Mouse (Mus musculus): ENCODE measurements around the gene 9430015G10Rik. TPM values are rescaled to one million over a fixed set of nuclear protein-coding genes. Genes with fewer than 3 reads are reported as not detected.
"Not testable (repeated sequence)": the region's sequence is repeated elsewhere in the genome, so short reads cannot be mapped to it uniquely, and the experiment has no call there.

The 9430015G10Rik gene
- total RNA-seq, 2 experiments from 2014 or later: 23.8 to 26.6 TPM

DNA sequence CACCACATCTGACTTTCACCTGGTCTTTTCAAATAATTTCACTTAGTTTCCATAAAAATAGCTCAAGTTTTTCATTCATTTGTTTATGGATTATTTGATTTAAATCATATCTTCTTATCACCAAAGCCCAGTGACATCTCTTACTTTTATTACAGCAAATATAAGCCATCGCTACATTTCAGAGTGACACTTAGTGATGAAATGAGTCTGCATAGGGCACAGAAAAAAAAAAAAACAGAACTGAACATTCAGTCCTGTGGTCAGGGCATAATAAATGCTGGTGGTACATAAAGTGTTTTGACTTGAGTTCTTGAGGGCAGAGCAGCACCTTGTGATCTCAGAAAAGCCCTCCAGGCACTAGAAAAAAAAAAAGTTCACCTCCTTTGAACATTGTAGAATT, 13.6 kb upstream of the 9430015G10Rik start:
- no peak for DNase-seq (ENCODE audit: low spot score in 2 of 2)

DNA sequence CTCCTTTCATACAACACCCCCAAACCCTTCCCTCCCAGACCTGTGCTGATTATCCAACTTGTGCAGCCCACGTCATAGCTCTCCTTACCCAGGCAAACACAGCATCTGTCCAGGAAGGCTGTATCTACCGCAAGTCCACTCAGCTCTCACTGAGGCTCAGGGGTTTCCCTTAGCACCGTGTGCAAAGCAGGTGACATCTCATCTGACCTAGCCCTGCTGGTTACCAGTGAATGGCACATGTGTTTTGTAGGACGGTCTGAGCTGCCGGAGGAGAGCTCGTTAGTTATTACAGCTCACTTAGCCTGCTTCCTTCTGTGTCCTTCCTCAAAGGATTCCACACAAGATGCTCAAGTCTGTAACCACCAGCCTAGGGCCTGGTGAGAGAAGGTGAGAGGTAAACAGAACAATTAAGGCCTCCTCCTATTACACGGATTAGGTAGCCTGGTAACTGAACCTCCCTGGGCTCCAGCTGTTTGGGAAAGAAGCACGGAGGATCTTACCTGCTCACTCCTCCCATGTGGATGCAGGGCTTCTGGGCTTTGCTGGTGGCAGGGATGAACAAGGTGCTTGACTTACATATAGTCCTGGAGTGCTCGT, 11.9 kb upstream of the 9430015G10Rik start:
- DNase-seq (ENCODE audit: low spot score in 2 of 2): no peak

DNA sequence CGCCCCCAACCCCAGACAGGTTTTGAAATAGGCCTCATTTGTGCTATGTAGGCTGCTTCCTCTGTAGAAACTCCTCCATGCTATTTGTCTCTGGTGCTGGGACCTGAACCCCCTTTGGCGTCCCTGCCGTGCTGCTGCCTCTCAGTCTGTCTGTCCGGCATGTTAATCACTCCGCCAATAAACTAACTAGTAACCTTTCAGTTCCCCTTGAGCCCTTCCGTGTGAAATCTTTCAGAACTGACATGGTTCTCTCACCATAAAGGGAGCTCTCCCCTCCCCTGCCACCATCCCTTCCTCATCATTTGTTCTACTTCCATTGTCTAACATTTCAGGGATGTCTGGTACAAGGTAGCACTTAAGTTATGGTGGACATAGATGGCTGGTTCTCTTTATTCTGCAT, 10.4 kb upstream of the 9430015G10Rik start:
- no peak for DNase-seq (ENCODE audit: low spot score in 2 of 2)

DNA sequence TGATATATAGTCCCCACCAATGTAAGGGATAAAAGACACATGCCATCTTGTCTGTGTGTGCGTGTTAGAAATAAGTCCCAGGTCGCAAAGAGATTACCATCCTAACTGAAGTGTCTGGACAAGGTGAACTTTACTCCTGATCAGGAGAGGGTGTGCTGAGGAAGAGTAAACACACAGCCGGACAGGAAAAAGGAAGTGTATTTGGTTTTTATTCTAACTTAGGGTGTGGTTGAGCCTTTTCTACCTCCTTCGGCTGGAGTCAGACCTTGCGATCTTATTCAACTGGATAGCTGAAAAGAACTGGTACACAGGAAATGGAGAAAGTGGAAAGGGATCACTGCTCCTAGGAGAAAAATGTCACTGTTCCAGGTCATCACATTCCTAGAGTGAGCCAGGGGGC, 9.3 kb upstream of the 9430015G10Rik start:
- DNase-seq (ENCODE audit: low spot score in 2 of 2): no peak

DNA sequence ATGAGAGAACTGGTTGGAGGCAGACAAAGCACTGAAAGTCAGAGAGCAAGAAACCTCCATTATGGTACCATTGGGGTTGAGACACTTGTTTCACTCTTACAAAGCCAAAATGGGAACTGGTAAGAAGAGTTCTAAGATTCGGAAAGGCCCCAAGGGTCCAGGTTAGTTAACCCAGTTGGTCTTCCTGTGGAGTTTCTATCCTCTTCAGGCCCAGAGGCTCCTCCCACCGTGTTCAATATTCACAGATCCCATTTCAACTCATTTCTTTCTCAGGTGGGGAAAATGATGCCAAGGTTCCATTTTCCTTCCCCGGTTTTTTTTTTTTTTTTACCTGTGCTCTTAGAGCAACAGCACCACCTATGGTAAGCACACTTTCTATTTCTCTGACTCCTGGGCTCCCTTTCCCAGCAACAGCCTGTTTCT, 8.3 kb upstream of the 9430015G10Rik start:
- DNase-seq (ENCODE audit: low spot score in 2 of 2): no peak

DNA sequence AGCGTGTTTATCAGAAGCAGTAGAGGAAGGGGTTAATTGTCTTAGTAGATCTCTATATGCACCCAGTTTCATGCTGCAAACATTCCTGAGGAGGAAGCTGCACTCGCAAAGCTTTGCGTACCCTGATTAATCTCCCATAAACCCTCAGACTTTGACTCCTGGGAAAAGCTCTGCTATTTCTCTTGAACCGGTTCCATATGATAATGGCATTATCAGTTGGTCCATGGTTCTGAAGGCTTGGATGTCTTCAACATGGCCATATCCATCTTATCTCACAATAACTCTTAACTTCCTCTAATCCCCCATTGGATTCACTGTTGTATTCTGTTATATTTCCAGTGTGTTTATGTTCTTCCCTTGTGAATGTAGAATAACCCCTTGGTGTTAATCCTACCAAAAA, 6.4 kb upstream of the 9430015G10Rik start:
- DNase-seq (ENCODE audit: low spot score in 2 of 2): no peak

DNA sequence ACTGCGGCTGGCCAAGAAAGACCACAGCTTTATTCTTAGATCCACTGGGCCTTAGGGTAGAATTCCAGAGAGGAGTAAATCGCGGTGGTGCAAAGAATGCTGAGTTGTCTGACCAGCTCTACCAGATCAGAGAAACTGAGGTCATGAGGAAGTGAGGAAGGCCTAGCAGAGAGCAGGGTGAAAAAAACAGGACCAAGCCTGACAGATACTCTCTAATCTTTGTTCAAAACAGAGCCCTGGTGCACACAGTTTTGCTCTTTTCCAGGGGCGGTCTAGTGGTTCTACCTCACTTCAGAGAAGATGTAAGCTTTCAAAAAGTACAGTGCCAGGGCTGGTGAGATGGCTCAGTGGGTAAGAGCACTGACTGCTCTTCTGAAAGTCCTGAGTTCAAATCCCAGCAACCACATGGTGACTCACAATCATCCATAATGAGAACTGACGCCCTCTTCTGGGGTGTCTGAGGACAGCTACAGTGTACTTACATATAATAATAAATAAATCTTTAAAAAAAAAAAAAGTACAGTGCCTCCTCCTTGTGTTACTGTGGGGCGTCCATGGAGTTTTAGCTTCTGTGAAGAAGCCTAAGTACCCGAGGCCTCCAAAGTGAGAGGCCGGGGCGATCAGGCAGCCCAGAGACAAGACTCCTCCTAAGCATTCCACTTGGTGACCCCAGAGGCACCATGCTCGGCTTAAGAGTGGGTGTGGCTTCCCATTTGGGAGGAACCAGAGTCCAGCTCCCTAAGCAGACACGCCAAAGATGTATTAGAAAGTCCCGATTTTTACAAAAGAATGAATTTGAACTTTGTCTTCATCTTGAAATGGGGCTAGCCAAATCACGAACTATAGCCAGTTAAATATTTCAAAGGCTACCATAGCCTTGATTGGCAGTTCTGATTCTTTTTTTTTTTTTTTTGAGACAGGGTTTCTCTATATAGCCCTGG, 906 bp upstream of the 9430015G10Rik start:
- peak; percentile 23 to 51 for DNase-seq (ENCODE audit: low spot score in 2 of 2)

DNA sequence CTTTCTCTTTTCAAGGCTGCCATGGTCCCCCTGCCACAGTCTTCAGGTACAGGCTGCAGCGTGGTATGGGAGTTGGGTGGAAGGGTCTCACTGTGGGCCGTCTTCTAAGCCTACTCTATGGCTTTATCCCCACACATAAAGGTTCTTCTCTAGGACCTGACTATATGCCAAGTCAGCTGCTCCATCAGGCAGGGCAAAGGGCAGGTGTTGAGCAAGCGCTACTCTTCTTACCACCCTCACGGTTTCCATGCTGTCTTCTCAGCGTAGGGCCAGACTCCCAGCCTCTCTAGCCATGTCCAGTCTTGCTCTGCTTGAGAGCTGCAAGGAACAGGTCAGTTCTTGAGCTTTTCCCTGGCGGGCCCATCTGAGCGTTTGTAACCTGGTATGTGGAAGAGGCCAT, 14.3 kb downstream of the 9430015G10Rik start:
- no peak for DNase-seq (ENCODE audit: low spot score in 2 of 2)

DNA sequence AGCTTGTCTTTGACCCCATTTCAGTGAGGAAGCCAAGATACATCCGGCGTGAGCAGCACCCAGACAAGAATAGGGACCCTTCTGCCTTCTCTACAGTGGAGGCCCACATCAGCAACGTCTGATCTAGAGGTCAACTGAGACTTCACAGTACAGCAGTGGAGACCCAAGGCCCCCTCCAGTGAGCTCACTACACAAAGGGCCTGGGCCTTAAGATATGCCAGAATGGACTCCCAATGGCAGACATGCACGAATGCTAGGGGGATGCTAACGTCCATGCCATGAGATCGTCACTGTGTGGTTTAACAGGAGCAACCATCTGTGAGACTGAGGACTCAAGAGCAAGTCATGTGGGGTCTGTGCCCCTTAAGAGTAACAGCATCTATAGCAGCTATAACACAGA, 15.6 kb downstream of the 9430015G10Rik start:
- DNase-seq (ENCODE audit: low spot score in 2 of 2): no peak

DNA sequence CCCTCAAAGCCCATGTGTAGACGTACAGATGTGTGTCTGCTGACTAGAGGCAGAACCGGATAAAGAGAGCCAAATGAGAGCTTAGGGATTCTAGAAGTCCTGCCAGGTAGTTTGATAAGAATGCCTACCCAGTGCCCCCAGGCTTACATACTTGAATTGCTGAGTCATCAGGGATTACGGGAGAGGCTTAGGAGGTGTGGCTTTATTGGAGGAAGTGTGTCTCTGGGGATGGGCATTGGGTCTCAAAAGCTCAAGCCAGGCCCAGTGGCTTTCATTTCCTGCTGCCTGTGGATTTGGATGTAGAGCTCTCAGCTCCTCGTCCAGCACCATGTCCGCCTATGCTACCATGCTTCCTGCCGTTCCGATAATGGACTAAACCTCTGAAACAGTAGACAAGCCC, 17.1 kb downstream of the 9430015G10Rik start:
- DNase-seq (ENCODE audit: low spot score in 2 of 2): no peak

DNA sequence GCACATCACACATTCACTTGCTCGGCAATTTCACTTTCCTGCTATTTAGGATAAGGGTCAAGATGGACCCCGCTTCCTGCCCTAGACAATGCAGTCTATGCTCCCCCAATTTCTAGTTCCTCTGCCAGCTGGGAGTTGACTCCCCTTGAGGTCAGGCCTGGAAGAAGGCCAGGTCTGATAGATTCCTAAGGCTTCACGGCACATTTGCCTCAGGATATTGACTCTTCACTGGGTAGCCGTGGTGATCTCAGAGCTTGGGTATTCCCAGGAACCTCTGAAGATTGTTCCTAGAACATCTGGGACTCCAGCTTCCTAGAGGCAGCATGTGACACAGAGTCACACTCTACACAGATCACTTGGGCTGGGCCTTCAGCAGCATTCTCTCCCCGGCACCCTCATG, 19.0 kb downstream of the 9430015G10Rik start:
- no peak for DNase-seq (ENCODE audit: low spot score in 2 of 2)

DNA sequence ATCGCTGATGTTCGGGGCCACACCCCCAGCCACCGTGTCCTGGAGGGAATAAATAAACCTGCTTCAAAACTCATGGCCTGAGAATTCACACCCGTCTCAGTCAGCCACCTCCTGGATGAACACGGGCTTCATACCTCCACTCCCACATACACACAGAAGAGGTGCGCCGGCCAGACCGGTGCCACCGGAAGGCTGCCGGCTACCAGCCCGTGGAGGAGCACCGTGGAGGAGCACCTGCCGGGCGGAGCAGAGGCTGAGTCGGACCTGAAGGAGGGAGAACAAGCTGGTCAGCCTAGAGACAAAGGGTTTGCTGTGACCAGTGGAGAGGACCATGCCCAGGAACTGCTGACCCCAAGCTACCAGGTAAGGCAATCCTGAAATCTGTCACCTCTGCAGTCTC, 20.7 kb downstream of the 9430015G10Rik start, which contains the start of gene Rnf223:
TSS of gene Rnf223 (plus strand) at position 78 of the 400 bp plus-strand sequence.
- no peak for DNase-seq (ENCODE audit: low spot score in 2 of 2)

DNA sequence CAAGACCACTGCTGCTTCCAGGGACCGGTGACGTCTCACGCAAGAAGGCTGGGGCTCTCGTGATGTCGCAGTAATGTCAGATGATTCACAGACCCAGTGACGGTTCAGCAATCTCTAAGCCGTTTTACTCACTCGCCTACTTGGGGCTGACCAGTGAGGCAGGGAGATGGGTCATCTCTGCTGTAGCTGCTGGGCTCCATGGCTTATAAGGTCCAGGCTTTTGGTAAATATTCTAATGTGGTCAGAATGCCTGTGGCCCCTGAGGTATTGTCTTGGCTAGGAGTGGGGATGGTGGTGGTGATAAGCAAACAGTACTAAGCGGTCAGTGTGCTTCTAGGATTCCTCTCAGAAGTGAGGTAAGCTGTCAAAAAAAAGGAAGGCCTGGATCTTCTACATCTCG, 21.2 kb downstream of the 9430015G10Rik start:
- no peak for DNase-seq (ENCODE audit: low spot score in 2 of 2)

DNA sequence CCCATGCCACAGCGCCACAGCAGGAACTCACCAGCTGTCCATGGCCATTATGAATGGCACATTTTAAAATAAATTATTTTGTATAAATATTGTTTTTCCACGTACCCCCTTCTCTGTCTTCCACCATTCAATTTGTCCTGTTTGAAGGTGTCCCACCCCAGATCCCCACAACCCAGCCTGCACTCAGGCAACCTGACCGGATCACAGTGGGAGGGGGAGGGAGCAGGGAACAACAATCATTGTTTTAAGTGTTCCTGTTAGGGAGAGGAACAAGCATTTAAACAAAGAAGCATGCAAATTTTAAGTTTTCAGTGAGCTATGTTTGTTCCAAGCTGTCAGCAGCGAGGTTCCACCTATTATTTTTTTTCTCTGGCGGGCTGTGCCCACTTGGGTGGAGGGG, 23.6 kb downstream of the 9430015G10Rik start:
- no peak for DNase-seq (ENCODE audit: low spot score in 2 of 2)

DNA sequence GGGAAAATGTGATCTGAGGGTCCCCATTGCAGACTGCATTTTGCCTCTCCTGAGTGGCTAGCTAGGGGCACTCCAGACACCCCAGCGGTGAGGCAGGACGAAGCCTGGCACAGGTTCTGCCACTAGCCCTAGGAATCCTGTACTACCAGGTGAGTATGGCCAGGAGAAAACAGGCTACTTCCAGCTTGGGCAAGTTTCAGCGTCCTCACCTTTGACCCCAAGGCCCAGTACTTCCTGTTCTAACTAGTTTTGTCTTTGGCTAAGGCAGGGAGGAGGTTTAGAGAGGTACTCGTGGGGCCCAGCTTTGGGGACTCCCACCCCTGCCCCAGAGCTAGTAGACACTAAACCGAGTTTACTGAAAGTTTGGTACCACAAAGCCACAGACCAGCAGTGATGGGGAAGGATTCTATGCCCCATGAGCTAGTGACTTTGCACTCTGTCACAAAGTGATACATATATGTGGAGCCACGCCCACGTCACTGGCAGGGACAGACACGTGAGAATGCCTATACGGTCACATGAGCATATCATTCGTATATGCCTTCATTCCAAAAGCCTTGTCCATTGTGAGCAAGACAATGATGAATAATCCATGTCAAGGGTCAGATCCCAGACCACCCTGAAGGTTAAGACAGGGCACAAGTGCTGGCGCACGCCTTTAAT, 24.3 kb downstream of the 9430015G10Rik start:
- DNase-seq (ENCODE audit: low spot score in 2 of 2): no peak

DNA sequence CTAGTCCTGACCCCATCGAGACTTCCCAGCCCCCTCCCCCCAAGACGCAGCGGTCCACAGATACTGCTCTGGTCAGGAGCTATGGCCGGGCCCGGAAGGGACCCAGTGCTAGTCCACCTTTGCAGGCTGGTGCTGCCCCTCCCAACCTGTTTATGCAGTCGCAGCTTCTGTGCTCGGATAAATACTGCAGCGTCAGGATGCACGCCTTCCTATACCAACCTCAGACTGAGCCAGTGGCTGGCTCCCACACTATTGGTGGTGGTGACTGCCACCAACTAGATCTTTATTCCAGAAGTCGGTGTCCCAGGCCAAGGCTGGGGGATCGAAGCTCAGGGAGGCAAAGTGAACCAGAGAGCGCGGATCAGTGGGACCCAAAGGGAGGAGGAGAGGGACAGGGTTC, 25.3 kb downstream of the 9430015G10Rik start:
- DNase-seq (ENCODE audit: low spot score in 2 of 2): no peak

DNA sequence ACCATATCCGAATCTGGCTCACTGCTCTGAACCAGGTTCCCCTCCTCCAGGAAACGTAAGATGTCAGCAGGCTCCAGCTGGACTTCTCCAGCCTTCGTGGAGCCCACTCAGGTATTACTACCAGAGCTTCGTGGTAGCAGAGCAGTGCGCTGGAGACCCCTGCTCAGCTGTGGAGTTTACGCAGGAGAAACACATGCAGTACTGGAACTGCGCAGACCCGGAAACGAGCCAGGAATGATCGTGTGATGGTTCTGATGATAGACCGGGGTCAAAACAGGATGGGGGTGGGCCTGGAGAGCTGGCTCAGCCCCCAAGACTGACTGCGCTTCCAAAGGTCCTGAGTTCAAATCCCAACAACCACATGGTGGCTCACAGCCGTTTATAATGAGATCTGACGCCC, 26.0 kb downstream of the 9430015G10Rik start:
- DNase-seq (ENCODE audit: low spot score in 2 of 2): no peak

DNA sequence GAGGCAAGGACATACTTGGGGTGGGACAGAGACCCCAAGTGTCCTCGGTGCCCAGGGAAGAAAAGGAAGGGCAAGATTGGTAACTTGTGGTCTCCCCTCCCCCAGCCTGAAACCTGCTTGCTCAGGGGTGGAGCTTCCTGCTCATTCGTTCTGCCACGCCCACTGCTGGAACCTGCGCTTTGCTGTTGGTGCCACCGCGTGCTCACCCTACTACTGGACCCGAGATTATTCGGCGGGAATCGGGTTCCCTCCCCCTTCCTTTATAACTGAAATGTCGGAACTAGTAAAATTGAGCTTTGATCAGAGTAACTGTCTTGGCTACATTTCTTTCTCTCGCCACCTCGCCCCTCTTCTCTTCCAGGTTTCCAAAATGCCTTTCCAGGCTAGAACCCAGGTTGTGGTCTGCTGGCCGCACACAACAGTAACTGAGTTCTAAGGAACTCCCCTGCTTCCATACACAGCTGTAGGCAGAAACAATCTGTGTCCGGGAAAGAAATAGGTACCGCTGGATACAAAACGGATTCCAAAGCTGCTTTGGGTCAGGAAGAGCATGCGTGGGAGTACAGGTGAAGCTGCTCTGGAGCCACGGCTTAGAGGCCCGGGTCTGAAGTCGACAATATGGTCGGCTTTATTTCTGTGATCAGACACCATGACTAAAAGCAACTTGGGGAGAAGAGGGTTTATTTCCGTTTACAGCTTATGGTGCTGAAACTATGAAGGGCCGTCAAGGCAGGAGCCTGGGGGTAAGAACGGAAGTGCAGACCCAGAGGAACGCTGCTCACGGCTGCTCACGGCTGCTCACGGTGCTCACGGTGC, 26.7 kb downstream of the 9430015G10Rik start:
- DNase-seq (ENCODE audit: low spot score in 2 of 2): no peak

DNA sequence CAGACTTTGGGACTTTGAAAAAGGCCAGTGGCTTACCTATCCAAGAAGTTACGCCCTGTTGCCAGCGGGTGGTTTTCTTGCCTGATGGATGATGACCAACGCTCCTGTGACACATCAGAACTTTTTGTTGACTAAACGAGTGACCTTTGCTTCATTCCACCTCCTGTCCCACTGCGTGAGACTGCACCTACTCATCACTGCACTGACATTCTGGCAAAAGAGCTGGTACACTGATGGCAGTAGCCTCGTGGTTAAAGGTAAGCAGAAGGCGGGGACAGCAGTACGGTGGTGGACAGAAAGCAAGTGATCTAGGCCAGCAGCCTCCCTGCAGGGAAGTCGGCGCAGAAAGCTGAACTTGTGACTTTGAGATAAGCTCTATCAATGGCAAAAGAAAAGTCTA, 41.1 kb downstream of the 9430015G10Rik start:
- not testable (repeated sequence) for DNase-seq (ENCODE audit: low spot score in 2 of 2)

DNA sequence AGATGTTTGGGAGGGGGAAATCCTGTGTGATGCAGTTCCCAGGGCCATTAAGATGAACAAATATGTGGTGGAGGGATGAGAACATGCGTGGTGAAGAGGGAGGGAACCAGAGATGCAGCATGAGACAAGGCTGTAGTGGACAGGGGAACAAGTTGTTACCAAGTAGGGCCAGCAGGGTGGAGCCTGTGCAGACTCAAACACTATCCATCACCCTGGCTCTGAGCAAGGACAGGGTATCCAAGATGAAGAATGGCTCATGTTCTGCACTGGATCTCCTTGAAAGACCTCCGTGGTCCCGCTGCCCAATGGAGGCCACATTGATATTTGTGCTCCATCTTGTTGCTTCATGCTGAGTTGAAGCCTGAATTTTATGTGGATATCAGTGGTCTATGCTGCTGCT, 45.0 kb downstream of the 9430015G10Rik start:
- DNase-seq (ENCODE audit: low spot score in 2 of 2): no peak

DNA sequence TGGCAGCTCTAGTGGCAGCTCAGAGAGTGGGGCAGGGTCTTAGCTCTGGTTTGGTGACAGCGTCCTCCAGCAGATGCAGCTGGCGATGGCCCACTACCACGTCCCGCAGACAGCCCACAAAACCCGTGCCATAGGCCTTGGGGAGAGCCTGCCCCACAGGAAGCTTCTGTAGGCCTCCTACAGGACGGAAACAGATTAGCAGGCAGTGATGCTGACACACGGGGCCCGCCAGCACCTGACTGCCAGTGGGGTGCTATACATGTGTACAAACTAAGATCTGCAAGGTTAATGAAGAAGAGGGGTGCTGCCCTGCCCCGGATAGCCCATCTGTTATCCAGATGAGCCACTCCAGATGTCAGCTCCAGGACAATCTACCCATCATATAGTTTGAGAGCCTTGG, 56.7 kb downstream of the 9430015G10Rik start:
- DNase-seq (ENCODE audit: low spot score in 2 of 2): no peak

Data from layer of hippocampus, postnatal 14 days (tissue).